Mouse (Mus musculus) gastrocnemius, adult 2 months (tissue): ENCODE results near the gene Ptges. TPM values are rescaled to one million over a fixed set of nuclear protein-coding genes. Genes with fewer than 3 reads are reported as not detected.
A peak's percentile ranks its signal among the peaks of the same experiment; 100 is the strongest.
"Not testable (repeated sequence)": the region's sequence is repeated elsewhere in the genome, so short reads cannot be mapped to it uniquely, and the experiment has no call there.

Source experiments
- DNase-seq: peaks from one replicate; pipeline ENCODE4 v3.0.0; 2022
- H3K27ac ChIP-seq: fragments of 200-600 bp; 2 replicates; pipeline ENCODE4 v1.8.1; 2022; ENCODE audit warnings: mild to moderate bottlenecking
- H3K4me3 ChIP-seq: fragments of 200-600 bp; 2 replicates; pipeline ENCODE4 v1.8.1; 2022; ENCODE audit warnings: mild to moderate bottlenecking, moderate library complexity
- CTCF ChIP-seq: fragments of 200-600 bp; IDR thresholded peaks from 2 replicates; pipeline ENCODE4 v1.8.1; 2022; ENCODE audit warnings: antibody characterized with exemption, mild to moderate bottlenecking, moderate library complexity
- intact Hi-C: fragments of 180-260 bp; cut with DNase I; formaldehyde crosslinking; loops from one replicate; pipeline ENCODE4 v1.15.1; 2025
- total RNA-seq, 2 experiments: library from RNA; stranded (reverse); gene quantifications; 2 replicates each; pipeline ENCODE4 v1.2.3; 2021

Gene Ptges
- total RNA-seq, 2 experiments from 2014 or later: 2.9 to 3.7 TPM

DNA sequence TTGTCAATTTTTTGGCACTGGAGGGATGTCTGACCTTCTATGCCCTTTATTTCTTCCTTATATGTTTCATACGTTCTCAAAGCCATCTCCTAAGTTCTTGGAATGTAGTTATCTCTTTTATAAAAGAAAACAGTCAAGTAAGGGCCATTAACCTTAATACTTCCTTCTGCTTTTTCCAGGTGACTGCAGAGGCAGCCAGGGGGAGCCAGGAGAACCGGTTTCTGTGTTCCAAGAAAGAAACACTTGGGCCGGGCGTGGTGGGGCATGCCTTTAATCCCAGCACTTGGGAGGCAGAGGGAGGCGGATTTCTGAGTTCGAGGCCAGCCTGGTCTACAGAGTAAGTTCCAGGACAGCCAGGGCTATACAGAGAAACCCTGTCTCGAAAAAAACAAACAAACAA is 12.5 kb upstream of the Ptges start:
- H3K27ac ChIP-seq, intact Hi-C loops, DNase-seq: not testable (repeated sequence)
- TF ChIP-seq CTCF: peak; percentile 27; the same call in 1 of the 2 replicates
- peak overlapping the region; percentile 77 for H3K4me3 ChIP-seq

DNA sequence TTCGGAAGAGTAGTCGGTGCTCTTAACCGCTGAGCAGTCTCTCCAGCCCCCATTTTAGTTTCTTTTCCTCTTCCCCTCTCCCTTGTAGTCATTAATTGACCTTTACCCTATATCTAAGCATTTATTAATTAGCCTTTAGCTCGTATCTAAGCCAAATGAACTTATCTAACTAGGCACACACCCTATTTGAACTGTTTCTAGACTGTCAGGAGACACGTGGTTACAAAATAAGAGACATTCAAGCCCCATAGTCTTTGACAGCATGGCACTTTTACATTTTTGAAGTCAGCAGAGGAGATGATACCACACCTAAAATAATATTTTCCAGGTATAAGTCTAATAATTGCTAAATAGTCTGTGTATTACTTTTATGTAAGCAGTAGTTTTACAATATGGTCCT is 11.9 kb upstream of the Ptges start:
- intact Hi-C loops: no loop called here
- H3K4me3 ChIP-seq: no peak overlapping the region
- TF ChIP-seq CTCF: no peak
- H3K27ac ChIP-seq: no peak overlapping the region
- DNase-seq: no peak

DNA sequence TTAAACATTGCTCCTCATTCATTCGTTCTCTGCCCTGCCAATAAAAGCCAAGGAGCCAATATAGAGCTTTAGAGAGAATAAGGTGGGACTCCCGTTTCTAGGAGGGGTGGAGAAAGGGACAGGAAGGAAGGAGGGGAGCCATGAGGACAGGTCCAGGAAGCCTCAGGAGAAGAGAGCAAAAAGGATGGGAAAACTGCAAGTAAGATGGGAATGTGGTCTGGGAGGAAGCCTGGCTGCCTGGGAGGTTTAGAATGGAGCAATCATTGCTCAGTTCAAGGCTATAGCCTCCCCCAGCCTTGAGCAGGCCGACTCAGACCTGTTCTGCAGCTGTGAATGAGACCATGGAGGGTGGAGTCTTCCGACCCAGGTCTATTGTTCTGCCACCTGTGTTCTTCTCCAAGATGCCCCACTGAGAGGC is 8.9 kb upstream of the Ptges start:
- TF ChIP-seq CTCF: no peak
- Histone ChIP-seq H3K27ac (no peak overlapping the region), H3K4me3 (no peak overlapping the region)
- intact Hi-C loops: no loop called here
- DNase-seq: no peak

DNA sequence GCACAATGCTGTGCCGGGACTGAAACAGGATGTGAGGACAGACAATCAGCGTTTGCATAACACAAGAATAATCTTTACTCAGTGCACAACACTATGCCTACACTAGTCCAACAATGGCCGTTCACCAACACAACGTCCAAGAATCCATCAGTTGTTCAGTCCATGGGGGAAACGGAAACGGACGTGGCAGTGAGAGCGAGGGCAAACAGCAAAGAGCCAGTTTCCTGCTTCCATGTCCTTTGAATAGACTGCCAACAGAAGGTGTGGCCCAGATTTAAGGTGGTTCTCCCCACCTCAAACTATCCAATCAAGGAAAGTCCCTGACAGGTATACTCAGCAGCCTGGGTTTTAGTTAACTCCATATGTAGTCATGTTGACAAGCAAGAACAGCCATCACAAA is 8.1 kb upstream of the Ptges start:
- DNase-seq: no peak
- TF ChIP-seq CTCF: no peak
- intact Hi-C loops: no loop called here

DNA sequence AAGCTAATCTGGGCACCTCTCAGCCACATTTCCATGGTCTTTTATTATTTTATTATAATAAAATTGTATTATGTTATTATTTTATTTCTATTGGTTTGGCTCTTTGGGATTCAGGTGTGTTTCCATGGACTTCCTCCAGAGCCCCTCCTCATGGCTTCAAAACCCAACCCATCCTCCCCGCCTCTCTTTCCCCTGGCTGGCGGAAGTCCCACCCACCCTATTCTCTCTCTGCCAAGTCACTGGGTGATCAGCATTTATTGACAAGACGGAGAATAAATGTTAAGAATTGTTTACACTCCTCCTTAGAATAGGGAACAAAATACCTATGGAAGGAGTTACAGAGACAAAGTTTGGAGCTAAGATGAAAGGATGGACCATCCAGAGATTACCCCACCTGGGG is 7.1 kb upstream of the Ptges start:
- no peak overlapping the region for H3K27ac ChIP-seq
- intact Hi-C loops: no loop called here
- DNase-seq: no peak
- no peak for TF ChIP-seq CTCF
- H3K4me3 ChIP-seq: no peak overlapping the region

More for the DNA sequence above, 8.1 kb upstream of the Ptges start:
- H3K4me3 ChIP-seq: no peak overlapping the region
- H3K27ac ChIP-seq: no peak overlapping the region

DNA sequence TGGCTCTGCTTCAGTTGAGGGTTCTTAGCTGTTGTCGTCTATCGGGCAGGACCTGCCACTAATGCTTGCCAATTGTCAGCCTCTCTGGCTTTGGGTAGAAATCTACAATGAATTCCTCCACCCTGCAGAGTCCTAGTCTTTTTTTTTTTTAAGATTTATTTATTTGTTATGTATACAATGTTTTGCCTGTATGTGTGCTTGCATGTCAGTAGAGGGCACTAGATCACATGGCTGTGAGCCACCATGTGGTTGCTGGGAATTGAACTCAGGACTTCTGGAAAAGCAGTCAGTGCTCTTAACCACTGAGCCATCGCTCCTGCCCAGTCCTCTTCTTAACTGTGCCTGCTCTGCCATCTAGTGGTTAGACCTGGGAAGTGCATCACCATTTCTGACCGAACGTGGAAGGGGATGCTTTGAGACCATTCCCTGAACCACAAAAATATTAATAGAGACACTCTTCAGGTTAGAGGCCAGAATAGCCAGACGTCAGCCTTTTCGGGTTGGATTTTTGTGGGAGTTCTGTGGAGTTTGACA is 4.3 kb upstream of the Ptges start:
- intact Hi-C loops: loop anchor here (1.0 to 5.0 kb wide), 4 partner anchors 44 to 497 kb away; partner anchors contain the start of genes Asb6 and Prrx2
- Histone ChIP-seq H3K4me3 (no peak overlapping the region), H3K27ac (no peak overlapping the region)
- peak; percentile 79 for DNase-seq
- TF ChIP-seq CTCF: peak; percentile 92

DNA sequence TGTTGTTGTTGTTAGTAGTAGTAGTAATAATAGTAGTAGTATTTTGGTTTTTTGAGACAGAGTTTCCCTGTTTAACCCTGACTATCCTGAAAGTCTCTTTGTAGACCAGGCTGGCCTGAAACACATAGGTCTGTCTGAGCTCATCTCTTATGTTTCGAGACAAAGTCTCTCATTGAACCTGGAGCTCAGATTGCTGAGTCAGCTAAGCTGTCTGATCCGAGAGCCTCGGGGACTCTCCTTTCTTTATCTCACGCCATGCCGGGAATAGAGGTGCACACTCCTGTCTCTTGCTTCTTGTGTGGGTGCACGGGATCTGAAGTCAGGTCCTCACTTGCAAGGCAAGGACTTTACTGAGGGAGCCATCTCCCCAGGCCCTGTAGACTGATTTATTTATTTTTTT is 3.4 kb upstream of the Ptges start:
- no peak for TF ChIP-seq CTCF
- Histone ChIP-seq H3K4me3 (no peak overlapping the region), H3K27ac (no peak overlapping the region)
- no peak for DNase-seq
- intact Hi-C loops: loop anchor here (5.0 kb wide), 2 partner anchors 101 to 496 kb away; partner anchors contain the start of genes Asb6 and Prrx2

DNA sequence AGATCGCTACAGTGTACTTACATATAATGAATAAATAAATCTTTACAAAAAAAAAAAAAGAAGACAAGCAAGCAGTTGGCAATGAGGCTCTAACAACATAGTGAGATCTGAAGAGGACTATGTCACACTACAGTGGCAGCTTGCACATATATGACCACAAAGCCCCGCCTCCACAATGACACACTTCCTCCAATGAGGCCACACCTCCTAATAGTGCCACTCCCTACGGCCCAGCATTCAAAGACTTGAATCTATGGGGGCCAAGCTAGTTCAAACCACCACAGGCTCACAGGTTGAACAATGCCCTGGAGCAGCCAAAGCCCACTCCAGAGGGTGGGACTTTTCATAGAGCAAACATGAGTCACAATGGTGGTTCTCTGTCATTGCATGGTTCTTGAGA is 2.3 kb upstream of the Ptges start:
- DNase-seq: no peak
- intact Hi-C loops: loop anchor here (5.0 kb wide), 2 partner anchors 100 to 495 kb away; partner anchors contain the start of genes Asb6 and Prrx2
- TF ChIP-seq CTCF: no peak
- H3K4me3 ChIP-seq: no peak overlapping the region
- no peak overlapping the region for H3K27ac ChIP-seq

DNA sequence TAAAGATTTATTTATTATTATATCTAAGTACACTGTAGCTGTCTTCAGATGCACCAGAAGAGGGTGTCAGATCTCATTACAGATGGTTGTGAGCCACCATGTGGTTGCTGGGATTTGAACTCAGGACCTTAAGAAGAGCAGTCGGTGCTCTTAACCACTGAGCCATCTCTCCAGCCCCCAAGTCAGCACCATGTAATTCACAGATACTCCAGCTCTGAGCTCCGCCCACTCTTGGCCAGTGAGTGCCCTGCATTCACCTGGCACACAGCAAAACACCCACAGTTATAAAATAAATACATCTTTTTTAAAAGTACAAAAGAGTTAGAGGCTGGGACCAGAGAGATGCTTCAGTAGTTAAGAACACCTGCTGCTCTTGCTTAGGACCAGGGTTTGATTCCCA is 1.2 kb upstream of the Ptges start:
- H3K4me3 ChIP-seq, H3K27ac ChIP-seq, DNase-seq: not testable (repeated sequence)
- intact Hi-C loops: loop anchor here (5.0 kb wide), 2 partner anchors 99 to 494 kb away; partner anchors contain the start of genes Asb6 and Prrx2

DNA sequence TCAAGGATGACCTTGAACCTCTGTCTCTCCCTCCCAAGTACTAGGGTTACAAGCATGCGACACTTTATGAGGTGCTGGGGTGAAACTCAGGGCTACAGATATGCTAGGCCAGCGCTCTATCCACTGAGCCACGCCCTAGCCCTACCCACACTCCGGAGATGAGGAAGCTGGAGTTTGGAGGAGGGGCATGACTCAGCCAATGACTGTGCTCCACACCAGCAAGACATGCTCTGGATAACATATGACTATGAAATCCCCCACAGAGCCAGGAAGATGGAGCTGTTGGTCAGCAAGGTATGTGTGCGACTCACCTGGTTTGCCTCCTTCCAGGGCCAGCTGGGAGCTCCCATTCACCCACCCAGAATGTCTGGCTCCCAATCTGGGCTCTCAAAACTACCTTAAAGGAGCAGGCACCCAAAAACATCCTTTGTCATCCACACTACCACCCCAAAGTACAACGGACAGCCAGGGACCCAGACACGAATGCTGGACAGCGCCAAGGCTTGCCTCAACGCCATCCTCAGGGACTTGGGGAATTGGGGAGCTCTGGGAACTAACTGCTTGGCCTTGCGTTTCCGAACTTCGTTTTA is 675 bp downstream of the Ptges start:
- Histone ChIP-seq H3K4me3 (peak overlapping the region; percentile 68), H3K27ac (peak overlapping the region; percentile 87)
- peak; percentile 76 for DNase-seq
- intact Hi-C loops: no loop called here
- TF ChIP-seq CTCF: no peak

DNA sequence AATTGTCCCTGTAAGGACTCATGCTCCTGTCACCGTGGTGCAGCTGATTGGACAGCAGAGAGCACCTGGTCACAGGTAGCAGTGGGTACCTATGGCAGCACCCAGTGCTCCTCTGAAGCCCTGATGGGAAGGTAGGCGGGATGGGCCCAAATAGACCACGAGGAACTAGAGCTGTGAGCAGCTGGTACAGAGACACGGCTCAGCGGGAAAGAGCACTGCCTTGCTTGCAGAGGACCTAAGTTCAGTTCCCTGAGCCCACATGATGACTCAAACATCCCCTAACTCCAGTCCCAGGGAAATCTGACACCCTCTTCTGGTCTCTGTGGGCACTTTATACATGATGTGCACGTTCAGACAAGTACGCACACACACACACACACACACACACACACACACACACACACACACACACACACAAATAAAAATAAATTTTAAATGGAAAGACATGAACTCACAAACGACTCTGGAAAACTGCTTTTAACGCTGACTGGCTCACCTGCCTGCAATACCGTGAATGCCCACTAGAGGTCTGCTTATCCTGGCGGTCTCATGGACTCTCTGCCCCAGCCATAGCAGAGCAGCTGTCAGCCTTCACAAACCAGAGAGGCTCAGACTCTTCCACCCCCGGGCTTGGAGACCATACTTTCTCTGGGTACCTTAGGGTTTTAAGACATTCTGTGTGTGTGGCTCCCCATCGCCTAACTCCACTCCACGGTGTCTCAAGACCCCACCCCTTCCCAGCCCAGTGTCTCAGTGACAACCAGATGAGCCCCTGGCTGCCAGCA is 1.6 kb downstream of the Ptges start:
- intact Hi-C loops: no loop called here
- DNase-seq: peak; percentile 86
- H3K27ac ChIP-seq: peak overlapping the region; percentile 87
- peak overlapping the region; percentile 68 for H3K4me3 ChIP-seq
- peak; percentile 78 for TF ChIP-seq CTCF

DNA sequence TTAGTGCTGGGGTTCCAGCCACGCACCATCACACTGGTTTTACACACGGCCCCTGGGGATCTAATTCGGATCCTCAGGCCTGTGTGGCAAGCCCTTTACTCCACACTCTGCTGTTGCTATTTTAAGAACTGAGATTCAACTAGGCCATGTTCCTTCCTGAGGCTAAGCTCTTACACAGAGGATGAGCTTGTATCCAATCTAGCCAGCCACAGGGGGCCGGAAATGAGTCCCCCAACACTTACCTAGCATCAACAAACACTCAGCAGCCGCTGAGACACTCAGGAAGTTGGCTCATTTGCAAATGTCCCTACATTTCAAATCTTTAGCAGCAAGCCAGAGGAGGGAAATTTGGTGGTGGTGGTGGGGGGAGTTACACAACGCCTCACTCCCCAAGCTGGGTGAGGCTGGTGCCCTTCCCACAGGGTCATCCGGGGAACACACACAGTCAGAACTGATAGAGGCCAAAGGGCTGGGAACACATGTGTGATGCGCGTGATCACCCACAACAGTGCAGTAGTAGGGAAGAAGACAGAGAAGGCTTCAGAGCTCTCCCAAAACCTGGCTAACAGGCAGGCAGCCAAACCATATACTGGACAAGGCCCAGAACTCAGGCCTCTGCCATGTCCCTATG is 2.4 kb downstream of the Ptges start:
- H3K27ac ChIP-seq: peak overlapping the region; percentile 75
- TF ChIP-seq CTCF: no peak
- DNase-seq: no peak
- no peak overlapping the region for H3K4me3 ChIP-seq
- intact Hi-C loops: no loop called here

DNA sequence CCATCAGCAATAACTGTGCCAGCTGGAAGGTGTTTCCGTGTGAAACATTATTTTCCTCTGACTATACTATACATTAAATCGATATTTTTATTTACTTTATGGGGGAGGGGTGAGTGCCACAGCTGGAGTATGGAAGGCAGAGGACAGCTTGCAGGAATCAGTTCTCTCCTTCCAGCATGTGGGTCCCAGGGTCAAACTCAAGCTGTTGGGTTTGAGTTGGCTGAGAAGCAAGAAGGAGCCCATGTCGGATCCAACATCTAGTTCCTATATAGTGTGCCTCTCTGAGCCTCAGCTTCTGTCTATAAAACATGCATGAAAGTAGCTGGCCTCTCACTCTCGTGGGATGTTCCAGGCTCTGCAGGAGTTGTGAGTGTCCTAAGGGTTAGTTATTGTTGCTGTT is 3.3 kb downstream of the Ptges start:
- no peak overlapping the region for H3K4me3 ChIP-seq
- H3K27ac ChIP-seq: no peak overlapping the region
- no peak for DNase-seq
- TF ChIP-seq CTCF: no peak
- intact Hi-C loops: no loop called here
